Mouse (Mus musculus): ENCODE results near the gene Nr2c2ap. TPM values are rescaled to one million over a fixed set of nuclear protein-coding genes. Genes with fewer than 3 reads are reported as not detected.

Nr2c2ap gene
- total RNA-seq (2023) = 33.8 TPM

DNA sequence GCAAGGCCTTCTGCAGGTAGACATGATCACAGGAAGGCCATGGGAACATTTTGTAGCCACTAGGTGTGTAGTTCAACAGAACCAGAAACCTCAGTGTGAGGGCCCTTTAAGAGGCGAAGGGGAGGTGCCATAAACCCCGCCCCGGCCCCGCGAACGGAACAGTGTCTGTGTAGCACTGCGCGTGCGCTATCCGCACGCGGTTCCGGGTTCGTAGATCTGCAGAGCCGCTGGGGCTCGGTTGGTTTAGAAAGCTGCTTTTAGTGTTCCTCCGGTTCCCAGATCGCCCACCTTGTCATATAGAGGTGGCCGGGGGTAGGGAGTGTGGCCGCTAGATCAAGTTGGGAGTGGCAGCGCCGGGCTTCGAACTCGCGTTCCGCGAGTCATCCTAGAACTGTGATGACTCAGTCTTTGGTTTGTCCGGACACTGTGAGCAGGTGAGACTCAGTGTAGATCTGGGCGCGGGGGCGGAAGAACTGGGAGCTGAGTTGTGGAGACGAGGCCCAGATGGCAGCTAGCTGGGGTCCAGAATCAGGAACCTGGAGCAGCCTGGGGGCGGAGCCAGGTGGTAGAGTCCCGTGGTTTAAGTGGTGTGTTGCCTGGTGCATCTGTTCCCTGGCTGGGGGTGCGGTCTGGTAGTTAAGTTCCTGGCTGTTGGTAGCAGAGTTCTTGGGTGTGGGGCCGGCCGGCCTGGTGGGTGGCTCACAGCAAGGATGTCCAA, at the start of gene Nr2c2ap:
Gene Nr2c2ap (plus strand): TSS at position 168 of the 718 bp plus-strand sequence.

GRCm38 (mm10) chr8:70083285-70083684, 47.8 kb upstream of the Nr2c2ap start, which contains the start of gene Hapln4:
Gene Hapln4 (plus strand): TSS chr8:70083457.

DNA sequence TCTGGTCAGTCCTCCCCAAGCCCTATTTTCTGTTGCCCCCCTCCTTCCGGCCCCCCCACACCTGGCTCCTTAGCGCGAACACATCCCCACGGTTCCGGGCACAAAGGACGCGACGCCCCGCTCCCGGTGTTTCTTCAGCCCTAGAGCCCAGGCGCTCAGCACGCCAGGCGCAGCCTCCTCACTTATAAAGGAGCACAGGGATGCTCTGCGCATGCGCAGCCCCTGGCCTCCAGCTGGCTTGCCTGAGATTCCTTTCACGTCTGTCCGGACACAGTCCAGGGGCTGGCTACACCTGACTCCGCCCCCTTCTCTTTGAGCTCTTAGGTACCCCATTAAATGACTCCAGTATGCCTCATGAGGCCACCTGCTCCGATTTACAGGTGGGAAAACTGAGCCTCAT, 10.5 kb upstream of the Nr2c2ap start, which contains the start of gene Ncan:
Gene Ncan (minus strand): TSS at position 207 of the 400 bp plus-strand sequence.

GRCm38 (mm10) chr8:70139026-70139857, 8.1 kb downstream of the Nr2c2ap start, which contains the start of the genes Rfxank, Borcs8 and Mef2b:
Gene Rfxank (minus strand): TSS chr8:70139154.
Gene Borcs8 (plus strand): TSS chr8:70139499.
Gene Mef2b (plus strand): TSS chr8:70139711.

DNA sequence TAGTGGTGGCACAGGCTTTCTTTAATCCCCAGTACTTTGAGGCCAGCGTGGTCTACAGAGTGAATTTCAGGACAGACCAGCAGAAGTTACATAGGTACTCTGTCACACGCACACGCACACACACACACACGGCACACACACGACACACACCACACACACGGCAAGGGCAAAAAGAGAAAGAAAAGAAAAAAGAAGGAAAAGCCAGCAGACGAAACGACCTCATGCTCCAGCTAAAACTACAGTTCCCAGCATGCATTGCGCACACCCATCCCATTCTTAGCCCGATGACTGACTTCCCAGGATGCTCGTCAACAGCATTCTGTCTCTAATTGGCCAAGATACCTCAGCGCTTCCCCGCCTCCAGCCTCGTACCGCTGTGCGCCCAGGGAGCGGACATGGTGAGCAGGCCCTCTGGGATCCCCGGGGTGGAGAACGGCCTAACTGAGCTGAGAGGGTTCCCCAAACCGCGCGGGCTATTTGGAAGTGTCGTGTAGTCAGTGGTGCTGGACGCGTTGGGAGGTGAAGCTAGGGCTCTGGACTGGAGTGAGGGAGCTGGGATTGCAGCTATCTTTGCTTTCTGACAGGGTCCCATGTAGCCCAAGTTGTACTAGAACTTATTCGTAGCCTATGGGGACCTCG, 41.0 kb downstream of the Nr2c2ap start, which contains the start of gene Tmem161a:
Gene Tmem161a (plus strand): TSS at position 314 of the 639 bp plus-strand sequence.

Other genes starting within 250 kb of the Nr2c2ap start
- gene Cilp2, start 243.6 kb upstream of the Nr2c2ap start, total RNA-seq (2023) = not detected
- gene Tssk6, start 229.1 kb upstream of the Nr2c2ap start, total RNA-seq (2023) = 0.89 TPM
- gene Ndufa13, start 228.8 kb upstream of the Nr2c2ap start, total RNA-seq (2023) = 52.0 TPM
- 2.8 TPM for gene Yjefn3, start 228.6 kb upstream of the Nr2c2ap start, total RNA-seq (2023)
- gene Gatad2a, start 134.9 kb upstream of the Nr2c2ap start, total RNA-seq (2023) = 90.5 TPM
- 137 TPM for gene Mau2, start 88.6 kb upstream of the Nr2c2ap start, total RNA-seq (2023)
- 50.6 TPM for gene Sugp1, start 88.5 kb upstream of the Nr2c2ap start, total RNA-seq (2023)
- gene Tm6sf2, start 58.4 kb upstream of the Nr2c2ap start, total RNA-seq (2023) = not detected
- gene Hapln4, start 47.9 kb upstream of the Nr2c2ap start, total RNA-seq (2023) = not detected
- gene Ncan, start 10.5 kb upstream of the Nr2c2ap start, total RNA-seq (2023) = not detected
- 30.7 TPM for gene Rfxank, start 7.8 kb downstream of the Nr2c2ap start, total RNA-seq (2023)
- gene Borcs8, start 8.2 kb downstream of the Nr2c2ap start, total RNA-seq (2023) = 52.4 TPM
- 5.2 TPM for gene Mef2b, start 8.4 kb downstream of the Nr2c2ap start, total RNA-seq (2023)
- gene Tmem161a, start 41.0 kb downstream of the Nr2c2ap start, total RNA-seq (2023) = 55.5 TPM
- gene Slc25a42, start 81.0 kb downstream of the Nr2c2ap start, total RNA-seq (2023) = 11.7 TPM
- 65.2 TPM for gene Sugp2, start 102.9 kb downstream of the Nr2c2ap start, total RNA-seq (2023)
- 12.2 TPM for gene Armc6, start 103.1 kb downstream of the Nr2c2ap start, total RNA-seq (2023)
- gene Homer3, start 151.5 kb downstream of the Nr2c2ap start, total RNA-seq (2023) = 6.7 TPM
- 85.5 TPM for gene Ddx49, start 171.2 kb downstream of the Nr2c2ap start, total RNA-seq (2023)
- 98.9 TPM for gene Cope, start 171.2 kb downstream of the Nr2c2ap start, total RNA-seq (2023)
- not detected for gene Cers1, start 184.4 kb downstream of the Nr2c2ap start, total RNA-seq (2023)
- not detected for gene Gdf1, start 198.5 kb downstream of the Nr2c2ap start, total RNA-seq (2023)
- 89.0 TPM for gene Upf1, start 221.9 kb downstream of the Nr2c2ap start, total RNA-seq (2023)
- gene Comp, start 242.2 kb downstream of the Nr2c2ap start, total RNA-seq (2023) = 0.83 TPM